ENCODE assay signal across 25 mouse cellular contexts in the genomic region with DNA sequence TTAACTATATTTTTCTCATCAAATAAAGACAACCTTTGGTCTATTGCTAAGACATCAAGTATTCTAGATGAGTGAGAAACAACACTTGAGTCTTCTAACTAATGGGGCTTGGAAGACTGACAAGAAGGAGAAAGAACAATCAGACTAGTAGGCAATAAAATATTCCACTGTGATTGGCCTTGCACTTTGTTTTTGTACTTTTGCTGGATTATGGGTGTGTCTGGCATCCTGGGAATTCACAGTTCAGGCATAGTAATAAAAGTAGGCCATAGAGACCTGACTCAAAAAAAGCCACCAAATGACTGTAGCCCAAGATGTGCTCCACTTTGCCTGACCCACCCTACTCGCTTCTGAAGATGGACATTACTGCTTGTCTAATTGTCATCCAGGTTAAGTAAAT. TPM values are rescaled to one million over a fixed set of nuclear protein-coding genes. Genes with fewer than 3 reads are reported as not detected.
DNase-seq lines count a peak whose midpoint lies in the region; TF ChIP-seq lines count a peak whose summit lies in the region.
"Had no signal": no experiment of that assay in that cellular context is flagged by ENCODE, and none has a peak within 500 bp of the region (broad histone marks: within the 10 kb centered on the region; RNA-seq: fewer than 3 reads in every experiment).

No protein-coding gene starts in this region.

- TF ChIP-seq CTCF in small intestine, adult 2 months (IDR thresholded peaks at IDR 0.05; ENCODE audit: extremely low read depth, insufficient read length, insufficient replicate concordance, low read depth, low read length), result no peak

- no peaks in the 10 kb centered on the region for H3K36me3 ChIP-seq in heart, embryonic 10.5 days
- no peaks in the 10 kb centered on the region for H3K36me3 ChIP-seq in small intestine, adult 2 months (ENCODE audit: control insufficient read depth, insufficient read depth, low read length)
- H3K36me3 ChIP-seq: embryonic facial prominence, embryonic 12.5 days; heart, embryonic 15.5 days; hindbrain, embryonic 15.5 days; limb, embryonic 12.5 days; liver, embryonic 12.5 days; midbrain, embryonic 12.5 days; neural tube, embryonic 15.5 days had no signal

- H3K9me3 ChIP-seq in heart, embryonic 10.5 days, result no peaks in the 10 kb centered on the region
- H3K9me3 ChIP-seq: embryonic facial prominence, embryonic 12.5 days; heart, embryonic 15.5 days; hindbrain, embryonic 15.5 days; limb, embryonic 12.5 days; liver, embryonic 12.5 days; midbrain, embryonic 12.5 days; neural tube, embryonic 15.5 days had no signal

- 85% methylated on average over 1 of the region's 1 CpGs for WGBS in heart, embryonic 10.5 days
- WGBS in small intestine, adult 2 months, result 29% methylated on average over 1 of the region's 1 CpGs

- no peak overlapping the region for H3K4me3 ChIP-seq in heart, embryonic 10.5 days
- no peak overlapping the region for H3K4me3 ChIP-seq in small intestine, adult 2 months (ENCODE audit: low read depth, low read length)
- H3K4me3 ChIP-seq: embryonic facial prominence, embryonic 12.5 days; heart, embryonic 15.5 days; hindbrain, embryonic 15.5 days; limb, embryonic 12.5 days; liver, embryonic 12.5 days; midbrain, embryonic 12.5 days; neural tube, embryonic 15.5 days had no signal

- TF ChIP-seq POLR2A in small intestine, adult 2 months (IDR thresholded peaks at IDR 0.05; ENCODE audit: low read depth, low read length), result no peak

- DNase-seq in heart, adult 18-20 months, result peak; percentile 29 to 52
- no peak for DNase-seq in heart, embryonic 10.5 days (ENCODE audit: low spot score)
- peak; percentile 15 for DNase-seq in lung, postnatal 36 days
- no peak for DNase-seq in lung, postnatal 10 days
- DNase-seq in gonadal fat pad, adult 2 months (ENCODE audit: low read depth), result peak; percentile 62
- no peak for DNase-seq in thymus, postnatal 0 days (ENCODE audit: low spot score)
- DNase-seq in adrenal gland, postnatal 36 days, result no peak
- DNase-seq: cerebellum, adult 18-20 months; cerebellum, postnatal 25 days; forebrain, postnatal 0 days; heart, postnatal 4 days; kidney, postnatal 14 days; lung, adult 18-20 months; lung, postnatal 14 days; right cerebral cortex, adult 18-20 months; thymus, postnatal 14 days had no signal

- no peak overlapping the region for H3K27ac ChIP-seq in heart, embryonic 10.5 days
- peak overlapping the region; percentile 93 for H3K27ac ChIP-seq in small intestine, adult 2 months (ENCODE audit: insufficient read depth, low read depth, low read length)
- H3K27ac ChIP-seq: embryonic facial prominence, embryonic 12.5 days; heart, embryonic 15.5 days; hindbrain, embryonic 15.5 days; limb, embryonic 12.5 days; liver, embryonic 12.5 days; midbrain, embryonic 12.5 days; neural tube, embryonic 15.5 days had no signal

- H3K27me3 ChIP-seq in heart, embryonic 10.5 days (ENCODE audit: insufficient read depth, poor library complexity, severe bottlenecking), result no peaks in the 10 kb centered on the region
- no peaks in the 10 kb centered on the region for H3K27me3 ChIP-seq in small intestine, adult 2 months (ENCODE audit: control insufficient read depth, insufficient read depth, low read length)
- H3K27me3 ChIP-seq: embryonic facial prominence, embryonic 12.5 days; heart, embryonic 15.5 days; hindbrain, embryonic 15.5 days; limb, embryonic 12.5 days; liver, embryonic 12.5 days; midbrain, embryonic 12.5 days; neural tube, embryonic 15.5 days had no signal

- 0 out of 2 replicates have a peak, but pooled peaks cover 3% of the 10 kb centered on the region for H3K4me1 ChIP-seq in heart, embryonic 10.5 days
- peaks cover 8% of the 10 kb centered on the region for H3K4me1 ChIP-seq in small intestine, adult 2 months (ENCODE audit: control insufficient read depth, insufficient read depth, insufficient read length, low read length)
- H3K4me1 ChIP-seq: hindbrain, embryonic 15.5 days; liver, embryonic 12.5 days; midbrain, embryonic 12.5 days; neural tube, embryonic 15.5 days had no signal

RNA-seq across cellular contexts. Expression of a gene that starts 50.0 kb away (rescaled TPM):
- 1 to 10 TPM; 5.9 to 6.8 TPM for total RNA-seq in heart, adult 18-20 months (2021)
- polyA plus RNA-seq in heart, embryonic 10.5 days (2016; fragmentation: Nextera tagmentation; extraction: Ambion mirVana), result 19.7 and 19.8 TPM in 2 replicates
- 38.3 and 38.9 TPM in 2 replicates for polyA plus RNA-seq in gonadal fat pad, adult 2 months (2012; rRNA removed)
- 9.9 and 34.8 TPM in 2 replicates for polyA plus RNA-seq in small intestine, adult 2 months (2012; rRNA removed)
- 115 and 137 TPM in 2 replicates for polyA plus RNA-seq in thymus, postnatal 0 days (2015; fragmentation: Nextera tagmentation; extraction: Ambion mirVana)
- total RNA-seq in adrenal gland, postnatal 36 days (2021), result 1 to 10 TPM; 6.0 to 7.1 TPM
- total RNA-seq: MEL had no signal

Comparison
In these comparisons a context has a peak if more than half of its experiments do, and no peak if none do; other contexts are left out.
1. DNase-seq: peak in heart, adult 18-20 months (2 of 2), lung, postnatal 36 days (single experiment) and gonadal fat pad, adult 2 months (single experiment); none in heart, embryonic 10.5 days (single experiment), lung, postnatal 10 days (single experiment), thymus, postnatal 0 days (single experiment) and adrenal gland, postnatal 36 days (0 of 2).